Mouse (Mus musculus): ENCODE data around the gene Haus2.

Gene Haus2

GRCm38 (mm10) chr2:120616279-120617163, 7.3 kb downstream of the Haus2 start:
- DNase-seq (ENCODE audit: extremely low read depth, low read depth, low spot score) = no peak

- no peak for DNase-seq (ENCODE audit: extremely low read depth, low read depth, low spot score)
Observed at GRCm38 (mm10) chr2:120619538-120619937, 10.4 kb downstream of the Haus2 start.

DNA sequence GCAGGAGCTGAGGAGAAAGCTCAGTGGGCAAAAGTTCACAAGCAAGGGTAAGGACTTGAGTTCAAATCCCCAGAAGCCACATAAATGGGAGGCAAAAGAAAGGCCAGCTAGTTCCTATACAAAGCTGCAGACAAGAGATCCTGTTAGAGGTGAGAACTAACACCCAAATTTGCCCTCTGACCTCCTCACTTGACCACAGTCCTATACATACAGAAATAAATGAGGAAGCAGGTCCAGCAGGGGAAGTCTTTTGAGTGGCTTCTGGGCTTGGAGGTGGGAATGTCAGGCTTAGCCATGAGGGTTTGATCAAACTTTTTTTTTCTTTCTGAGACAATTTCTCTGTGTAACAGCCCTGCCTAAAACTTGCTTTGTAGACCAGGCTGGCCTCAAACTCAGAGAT, 13.7 kb downstream of the Haus2 start:
- no peak for DNase-seq (ENCODE audit: extremely low read depth, low read depth, low spot score)

DNA sequence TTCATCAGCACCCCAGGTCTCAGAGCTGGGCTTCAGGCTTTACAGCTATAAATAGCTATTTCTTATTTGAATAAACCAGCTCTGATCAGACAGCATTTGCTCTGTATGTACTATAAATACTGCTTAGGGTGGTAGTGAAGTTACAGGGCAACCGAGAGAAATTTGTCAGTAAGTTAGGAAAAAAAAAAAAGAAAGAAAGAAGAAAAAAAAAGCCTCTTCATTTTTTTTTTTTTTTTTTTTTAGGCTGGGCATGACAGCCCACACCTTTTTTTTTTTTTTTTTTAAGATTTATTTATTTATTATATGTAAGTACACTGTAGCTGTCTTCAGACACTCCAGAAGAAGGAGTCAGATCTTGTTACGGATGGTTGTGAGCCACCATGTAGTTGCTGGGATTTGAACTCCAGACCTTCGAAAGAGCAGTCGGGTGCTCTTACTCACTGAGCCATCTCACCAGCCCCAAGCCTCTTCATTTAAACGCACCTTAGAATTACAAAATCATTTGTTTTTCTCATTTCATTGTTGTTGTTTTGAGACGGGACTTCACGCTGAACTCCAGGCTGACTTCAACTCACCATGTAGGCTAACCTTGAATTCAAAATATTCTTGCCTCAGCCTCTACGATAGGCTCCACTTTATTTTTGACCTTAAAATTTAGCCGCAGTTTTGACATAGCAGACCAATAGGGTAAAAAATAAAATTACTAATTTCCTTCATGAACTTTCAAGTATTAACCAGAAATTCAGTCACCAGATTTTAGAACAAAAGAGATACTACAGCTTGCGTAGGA, 19.1 kb downstream of the Haus2 start:
- DNase-seq (ENCODE audit: extremely low read depth, low read depth, low spot score) = no peak

- peak; percentile 72 for DNase-seq (ENCODE audit: extremely low read depth, low read depth, low spot score)
Observed at GRCm38 (mm10) chr2:120628886-120629735, 19.9 kb downstream of the Haus2 start, which contains the start of gene Stard9. Gene Stard9, plus strand, starts transcription at chr2:120629121.

- no peak for DNase-seq (ENCODE audit: extremely low read depth, low read depth, low spot score)
Observed at GRCm38 (mm10) chr2:120630246-120630645, 21.1 kb downstream of the Haus2 start.

DNA sequence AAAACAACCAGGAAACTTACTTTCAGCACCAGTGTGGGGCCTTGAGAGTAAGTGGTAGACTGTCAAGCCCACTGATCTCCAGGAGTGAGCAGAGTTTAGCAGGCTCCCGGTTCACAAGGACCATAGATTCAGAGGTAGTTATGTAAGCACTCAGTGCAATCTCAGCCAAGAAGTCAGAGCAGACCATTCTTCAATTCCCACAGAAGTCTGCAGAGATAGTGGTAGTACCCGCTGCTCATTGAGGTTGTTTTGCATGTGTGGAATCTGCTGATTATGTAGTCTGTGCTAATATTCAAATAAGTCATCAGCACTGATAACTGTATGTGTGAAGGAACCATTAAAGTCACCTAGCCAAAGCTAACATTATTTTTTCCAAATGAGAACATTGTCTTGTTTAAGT, 21.5 kb downstream of the Haus2 start:
- no peak for DNase-seq (ENCODE audit: extremely low read depth, low read depth, low spot score)

GRCm38 (mm10) chr2:120631521-120631920, 22.3 kb downstream of the Haus2 start:
- DNase-seq (ENCODE audit: extremely low read depth, low read depth, low spot score) = no peak

DNA sequence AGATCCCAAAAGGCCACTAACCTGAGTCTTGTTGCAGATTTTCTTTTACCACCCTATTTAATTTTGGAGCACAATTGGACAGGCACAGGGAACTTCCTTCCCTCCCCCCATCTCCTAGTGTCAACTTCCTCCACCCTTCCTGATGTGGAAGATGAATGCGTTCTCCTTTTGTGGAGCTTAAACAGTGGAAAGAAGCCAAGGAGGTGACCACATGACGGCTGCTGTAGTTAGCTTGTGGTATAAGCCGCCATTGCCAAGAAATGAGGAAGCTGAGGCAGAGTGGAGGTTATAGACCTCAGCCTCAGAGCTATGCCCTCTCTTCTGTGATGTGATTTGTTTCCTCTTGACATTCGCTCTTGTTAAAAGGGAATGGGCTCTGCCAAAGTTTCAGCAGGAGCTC, 22.8 kb downstream of the Haus2 start:
- DNase-seq (ENCODE audit: extremely low read depth, low read depth, low spot score) = no peak

- DNase-seq (ENCODE audit: extremely low read depth, low read depth, low spot score) = no peak
Observed at GRCm38 (mm10) chr2:120640835-120641234, 31.7 kb downstream of the Haus2 start.

- no peak for DNase-seq (ENCODE audit: extremely low read depth, low read depth, low spot score)
Observed at GRCm38 (mm10) chr2:120643836-120644235, 34.7 kb downstream of the Haus2 start.

DNA sequence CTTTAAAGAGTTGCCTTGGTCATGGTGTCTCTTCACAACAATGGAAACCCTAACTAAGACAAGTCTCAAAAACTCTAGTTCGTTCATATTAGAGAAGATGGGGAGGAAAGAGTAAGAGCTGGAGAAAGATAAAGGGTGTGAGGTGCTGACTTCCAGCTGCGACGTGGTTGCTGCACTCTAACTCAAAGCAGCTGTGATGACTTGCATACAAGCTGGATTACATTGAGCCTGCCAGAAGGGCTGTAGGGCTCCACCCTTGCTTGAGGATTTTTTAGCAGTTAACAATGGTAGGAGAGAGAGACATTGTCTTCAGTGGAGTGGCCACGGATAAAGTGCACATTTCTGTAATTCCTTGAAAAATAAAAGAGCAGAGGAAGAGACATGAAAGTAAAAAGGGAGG, 37.6 kb downstream of the Haus2 start:
- no peak for DNase-seq (ENCODE audit: extremely low read depth, low read depth, low spot score)

- DNase-seq (ENCODE audit: extremely low read depth, low read depth, low spot score) = no peak
Observed at GRCm38 (mm10) chr2:120652256-120652924, 43.2 kb downstream of the Haus2 start.

GRCm38 (mm10) chr2:120652925-120653284, 43.7 kb downstream of the Haus2 start:
- no peak for DNase-seq (ENCODE audit: extremely low read depth, low read depth, low spot score)

- DNase-seq (ENCODE audit: extremely low read depth, low read depth, low spot score) = no peak
Observed at GRCm38 (mm10) chr2:120654693-120655092, 45.5 kb downstream of the Haus2 start.

GRCm38 (mm10) chr2:120655905-120656304, 46.7 kb downstream of the Haus2 start:
- no peak for DNase-seq (ENCODE audit: extremely low read depth, low read depth, low spot score)

DNA sequence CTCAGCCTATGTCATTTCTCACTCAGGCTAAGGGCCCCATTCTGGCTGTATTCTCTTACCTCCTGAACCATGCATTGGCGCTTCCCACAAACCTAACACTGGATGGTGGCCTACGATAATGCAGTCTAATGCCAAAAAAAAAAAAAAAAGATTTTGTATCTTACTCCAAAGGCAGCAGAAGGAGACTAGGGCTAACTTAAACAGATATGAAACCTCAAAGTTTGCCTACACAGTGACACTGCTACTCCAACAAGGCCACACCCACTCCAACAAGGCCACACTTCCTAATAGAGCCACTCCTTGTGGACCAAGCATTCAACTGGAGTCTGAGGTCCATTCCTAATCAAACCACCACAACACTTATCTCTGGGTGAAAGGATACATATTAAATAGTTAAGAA, 47.5 kb downstream of the Haus2 start:
- DNase-seq (ENCODE audit: extremely low read depth, low read depth, low spot score) = no peak

GRCm38 (mm10) chr2:120658486-120658885, 49.3 kb downstream of the Haus2 start:
- no peak for DNase-seq (ENCODE audit: extremely low read depth, low read depth, low spot score)

DNA sequence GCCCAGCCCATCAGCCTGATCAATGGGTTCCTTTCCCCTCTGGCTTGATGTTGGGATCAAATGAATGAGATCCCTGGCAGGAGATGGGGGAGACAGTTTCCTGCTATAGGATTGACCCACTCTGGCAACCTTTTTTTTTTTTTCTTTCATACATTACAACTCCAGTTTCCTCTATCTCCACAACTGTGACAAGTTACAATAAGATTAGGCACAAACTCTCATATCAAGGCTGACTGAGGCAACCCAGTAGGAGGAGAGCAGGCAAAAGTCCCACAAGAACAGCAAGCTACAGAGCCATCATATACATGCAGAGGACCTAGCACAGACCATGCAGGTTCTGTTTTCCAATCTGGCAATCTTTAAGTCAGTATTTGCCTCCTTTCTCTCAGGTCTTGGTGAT, 50.1 kb downstream of the Haus2 start:
- no peak for DNase-seq (ENCODE audit: extremely low read depth, low read depth, low spot score)

DNA sequence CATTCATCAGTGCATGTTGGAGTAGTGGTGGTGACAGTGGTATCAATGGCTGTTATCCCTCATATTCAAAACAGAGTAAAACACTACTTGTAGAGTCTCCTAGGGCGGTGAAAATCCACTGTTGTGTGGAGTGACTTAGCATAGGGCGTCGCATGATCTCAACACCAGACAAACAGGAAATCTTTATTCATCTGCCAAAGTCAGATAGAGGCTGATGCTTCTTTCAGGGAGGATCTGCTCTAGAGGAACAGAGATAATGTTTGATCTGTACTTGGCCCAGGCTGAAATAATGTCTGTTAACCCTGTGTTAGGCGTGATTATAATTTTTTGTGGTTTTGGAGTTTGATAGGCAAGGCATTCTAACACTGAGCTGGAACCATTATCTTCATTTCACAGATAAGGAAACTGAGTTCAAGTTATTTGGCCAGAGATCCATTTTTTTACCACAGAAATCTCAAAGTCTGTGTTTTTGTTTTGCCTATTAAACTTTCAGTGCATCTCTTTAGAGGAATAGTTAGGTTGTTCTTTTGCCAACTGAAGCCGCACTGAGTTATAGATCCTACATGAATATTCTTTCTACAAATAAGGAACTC, 51.4 kb downstream of the Haus2 start:
- DNase-seq (ENCODE audit: extremely low read depth, low read depth, low spot score) = no peak

Measured in fat pad, adult 2 months (tissue).